Mouse (Mus musculus) retina, embryonic 14.5 days (tissue): Measurements from ENCODE around the gene Spats2.
"Not testable (repeated sequence)": the region's sequence is repeated elsewhere in the genome, so short reads cannot be mapped to it uniquely, and the experiment has no call there.

Source experiments
- DNase-seq: peaks from one replicate; pipeline ENCODE4 v3.0.0-alpha.2; 2015; ENCODE audit warnings: low spot score

Gene Spats2

GRCm38 (mm10) chr15:99139669-99140068 lies 14.0 kb downstream of the Spats2 start:
- peak; percentile 80 for DNase-seq

- no peak for DNase-seq
Measured at GRCm38 (mm10) chr15:99150516-99150915, 24.8 kb downstream of the Spats2 start.

- no peak for DNase-seq
Measured at GRCm38 (mm10) chr15:99151324-99151723, 25.6 kb downstream of the Spats2 start.

- DNase-seq, result no peak
Measured at GRCm38 (mm10) chr15:99153466-99153865, 27.8 kb downstream of the Spats2 start.

GRCm38 (mm10) chr15:99154515-99154914 lies 28.8 kb downstream of the Spats2 start:
- not testable (repeated sequence) for DNase-seq

- DNase-seq, result no peak
Measured at GRCm38 (mm10) chr15:99163512-99164365, 38.0 kb downstream of the Spats2 start.

- no peak for DNase-seq
Measured at GRCm38 (mm10) chr15:99172131-99172530, 46.4 kb downstream of the Spats2 start.

GRCm38 (mm10) chr15:99179639-99180038 lies 53.9 kb downstream of the Spats2 start:
- no peak for DNase-seq

GRCm38 (mm10) chr15:99184217-99184914 lies 58.6 kb downstream of the Spats2 start:
- no peak for DNase-seq

- DNase-seq, result no peak
Measured at GRCm38 (mm10) chr15:99194358-99194757, 68.6 kb downstream of the Spats2 start.

GRCm38 (mm10) chr15:99195043-99195442 lies 69.3 kb downstream of the Spats2 start:
- DNase-seq, result no peak

GRCm38 (mm10) chr15:99198761-99199160 lies 73.0 kb downstream of the Spats2 start:
- DNase-seq, result peak; percentile 59

GRCm38 (mm10) chr15:99205959-99206358 lies 80.2 kb downstream of the Spats2 start:
- no peak for DNase-seq

GRCm38 (mm10) chr15:99213183-99213582 lies 87.5 kb downstream of the Spats2 start:
- no peak for DNase-seq

- peak; percentile 47 for DNase-seq
Measured at GRCm38 (mm10) chr15:99214941-99215340, 89.2 kb downstream of the Spats2 start.

GRCm38 (mm10) chr15:99215741-99216463 lies 90.2 kb downstream of the Spats2 start:
- no peak for DNase-seq

- no peak for DNase-seq
Measured at GRCm38 (mm10) chr15:99217630-99218029, 91.9 kb downstream of the Spats2 start.

GRCm38 (mm10) chr15:99221315-99221952 lies 95.7 kb downstream of the Spats2 start:
- DNase-seq, result no peak

- peak; percentile 28 for DNase-seq
Measured at GRCm38 (mm10) chr15:99222794-99223584, 97.3 kb downstream of the Spats2 start.

GRCm38 (mm10) chr15:99223585-99224207 lies 98.0 kb downstream of the Spats2 start:
- peak; percentile 56 for DNase-seq
